In genomic region chr13:26464096-26464495, GRCm38 (mm10) we compare ENCODE assay signal across 18 mouse cellular contexts.
A peak's percentile ranks its signal among the peaks of the same experiment; 100 is the strongest.
DNase-seq lines count a peak whose midpoint lies in the region; ATAC-seq and TF ChIP-seq lines count a peak whose summit lies in the region.
"Had no signal": no experiment of that assay in that cellular context is flagged by ENCODE, and none has a peak within 500 bp of the region (broad histone marks: within the 10 kb centered on the region; RNA-seq: fewer than 3 reads in every experiment).

No protein-coding gene starts in this region.

- H3K27ac ChIP-seq in hindbrain, postnatal 0 days = peak overlapping the region; percentile 4; the same call in 1 of the 2 replicates
- no peak overlapping the region for H3K27ac ChIP-seq in hindbrain, embryonic 14.5 days
- no peak overlapping the region for H3K27ac ChIP-seq in kidney, adult 2 months (ENCODE audit: insufficient read depth, low read depth, low read length)
- H3K27ac ChIP-seq: embryonic facial prominence, embryonic 10.5 days; forebrain, embryonic 15.5 days; heart, embryonic 10.5 days; hindbrain, embryonic 12.5 days; intestine, embryonic 15.5 days had no signal

- no peak overlapping the region for H3K4me2 ChIP-seq in hindbrain, postnatal 0 days (ENCODE audit: low read depth, low read length)
- H3K4me2 ChIP-seq in hindbrain, embryonic 14.5 days (replicated peaks) = no peak overlapping the region
- H3K4me2 ChIP-seq: forebrain, embryonic 15.5 days; hindbrain, embryonic 12.5 days; intestine, embryonic 15.5 days had no signal

- H3K27me3 ChIP-seq in hindbrain, postnatal 0 days (ENCODE audit: insufficient read depth, low read length) = no peaks in the 10 kb centered on the region
- no peaks in the 10 kb centered on the region for H3K27me3 ChIP-seq in hindbrain, embryonic 14.5 days (ENCODE audit: control insufficient read depth, insufficient read depth, low read length)
- no peaks in the 10 kb centered on the region for H3K27me3 ChIP-seq in kidney, adult 2 months (replicated peaks; ENCODE audit: control insufficient read depth, insufficient read depth, low read length)
- H3K27me3 ChIP-seq: forebrain, embryonic 15.5 days; hindbrain, embryonic 12.5 days; intestine, embryonic 15.5 days had no signal

- no peak overlapping the region for H3K4me3 ChIP-seq in hindbrain, postnatal 0 days (ENCODE audit: low read length)
- no peak overlapping the region for H3K4me3 ChIP-seq in hindbrain, embryonic 14.5 days (replicated peaks; ENCODE audit: low read length)
- H3K4me3 ChIP-seq in kidney, adult 2 months (ENCODE audit: insufficient read depth, low read depth, low read length) = no peak overlapping the region
- H3K4me3 ChIP-seq: embryonic facial prominence, embryonic 10.5 days; forebrain, embryonic 15.5 days; heart, embryonic 10.5 days; hindbrain, embryonic 12.5 days; intestine, embryonic 15.5 days had no signal

- 0 out of 2 replicates have a peak, but pooled peaks have one; percentile 21 for ATAC-seq in hindbrain, postnatal 0 days
- no peak for ATAC-seq in hindbrain, embryonic 14.5 days (ENCODE audit: low FRiP score)
- ATAC-seq: forebrain, embryonic 15.5 days; intestine, embryonic 15.5 days had no signal

- peak; percentile 35 for DNase-seq in hindbrain, postnatal 0 days (ENCODE audit: low spot score)
- DNase-seq in hindbrain, embryonic 14.5 days (ENCODE audit: low spot score) = no peak
- DNase-seq in testis, postnatal 14 days (ENCODE audit: low spot score) = peak; percentile 19
- no peak for DNase-seq in testis, postnatal 10 days (ENCODE audit: low spot score)
- DNase-seq in cerebellum, adult 9-11 months = peak; percentile 6
- DNase-seq in retina, embryonic 14.5 days (ENCODE audit: low spot score) = peak; percentile 55
- DNase-seq in kidney, adult 2 months = no peak
- DNase-seq in lung, postnatal 10 days = no peak
- DNase-seq: adrenal gland, adult 8-10 months; adrenal gland, postnatal 36 days; gastrocnemius, postnatal 10 days; heart, adult 18-20 months; heart, postnatal 4 days had no signal

- TF ChIP-seq POLR2A in kidney, adult 2 months (IDR thresholded peaks at IDR 0.05; ENCODE audit: low read depth, low read length) = no peak

- no peak overlapping the region for H3K9ac ChIP-seq in hindbrain, postnatal 0 days (replicated peaks; ENCODE audit: low read length)
- H3K9ac ChIP-seq in hindbrain, embryonic 14.5 days = no peak overlapping the region
- H3K9ac ChIP-seq: forebrain, embryonic 15.5 days; hindbrain, embryonic 12.5 days; intestine, embryonic 15.5 days had no signal

- no peaks in the 10 kb centered on the region for H3K36me3 ChIP-seq in hindbrain, postnatal 0 days (ENCODE audit: insufficient read depth, low read length)
- no peaks in the 10 kb centered on the region for H3K36me3 ChIP-seq in hindbrain, embryonic 14.5 days (replicated peaks; ENCODE audit: control insufficient read depth, insufficient read depth)
- H3K36me3 ChIP-seq in kidney, adult 2 months (ENCODE audit: control insufficient read depth, insufficient read depth, low read length) = no peaks in the 10 kb centered on the region
- H3K36me3 ChIP-seq: embryonic facial prominence, embryonic 10.5 days; forebrain, embryonic 15.5 days; heart, embryonic 10.5 days; hindbrain, embryonic 12.5 days; intestine, embryonic 15.5 days had no signal

- no peaks in the 10 kb centered on the region for H3K4me1 ChIP-seq in hindbrain, postnatal 0 days (ENCODE audit: insufficient read depth, low read length)
- no peaks in the 10 kb centered on the region for H3K4me1 ChIP-seq in hindbrain, embryonic 14.5 days (replicated peaks; ENCODE audit: control insufficient read depth, insufficient read depth, low read length)
- peaks cover 3% of the 10 kb centered on the region; the same call in 1 of the 2 replicates for H3K4me1 ChIP-seq in kidney, adult 2 months (ENCODE audit: control insufficient read depth, insufficient read depth, low read length)
- H3K4me1 ChIP-seq: embryonic facial prominence, embryonic 10.5 days; heart, embryonic 10.5 days; hindbrain, embryonic 12.5 days; intestine, embryonic 15.5 days had no signal

- H3K9me3 ChIP-seq in hindbrain, postnatal 0 days (ENCODE audit: low read length) = no peaks in the 10 kb centered on the region
- H3K9me3 ChIP-seq in hindbrain, embryonic 14.5 days (ENCODE audit: control insufficient read depth, low read length) = no peaks in the 10 kb centered on the region
- H3K9me3 ChIP-seq: embryonic facial prominence, embryonic 10.5 days; forebrain, embryonic 15.5 days; heart, embryonic 10.5 days; hindbrain, embryonic 12.5 days; intestine, embryonic 15.5 days had no signal

- no peak for TF ChIP-seq CTCF in hindbrain, postnatal 0 days (IDR thresholded peaks at IDR 0.05; ENCODE audit: low read depth)
- no peak for TF ChIP-seq CTCF in kidney, adult 2 months (conservative IDR thresholded peaks at IDR 0.05; ENCODE audit: insufficient read depth, insufficient read length, low read depth, low read length)

Comparison
In these comparisons a context has a peak if more than half of its experiments do, and no peak if none do; other contexts are left out.
1. DNase-seq: peak in hindbrain, postnatal 0 days (single experiment), testis, postnatal 14 days (single experiment), cerebellum, adult 9-11 months (single experiment) and retina, embryonic 14.5 days (single experiment); none in hindbrain, embryonic 14.5 days (single experiment), testis, postnatal 10 days (single experiment), kidney, adult 2 months (single experiment) and lung, postnatal 10 days (single experiment).